Mouse (Mus musculus): ENCODE data around the gene Cabp7.

DNA sequence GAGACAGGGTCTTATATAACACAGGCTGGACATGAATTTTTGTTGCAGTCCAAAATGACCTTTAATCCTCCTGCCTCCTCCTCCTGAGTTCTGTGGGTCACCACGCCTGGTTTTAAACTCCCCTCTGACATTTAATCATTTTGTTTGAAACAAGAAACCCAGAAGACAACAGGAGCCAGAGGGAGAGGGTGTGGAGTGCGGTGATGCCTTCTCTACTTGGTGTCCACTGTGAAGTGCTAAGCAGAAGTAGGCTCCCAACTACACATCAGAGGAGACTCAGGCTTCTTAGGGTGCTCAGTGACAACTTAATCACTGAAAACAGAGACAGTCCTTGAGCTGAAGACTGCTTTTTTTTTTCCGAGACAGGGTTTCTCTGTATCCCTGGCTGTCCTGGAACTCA, 34.3 kb upstream of the Cabp7 start:
- TF ChIP-seq CTCF (IDR thresholded peaks at IDR 0.05; ENCODE audit: low read depth, low read length) = no peak
- TF ChIP-seq GATA2 (IDR thresholded peaks at IDR 0.05; ENCODE audit: borderline replicate concordance, low read depth, low read length) = no peak
- TF ChIP-seq TAL1 (conservative IDR thresholded peaks at IDR 0.05; ENCODE audit: low read depth, low read length) = no peak
- TF ChIP-seq GATA1 (IDR thresholded peaks at IDR 0.05; ENCODE audit: borderline replicate concordance, low read length) = no peak
- TF ChIP-seq POLR2AphosphoS5 (IDR thresholded peaks at IDR 0.05; ENCODE audit: insufficient replicate concordance, low read depth, low read length) = no peak

Measured in G1E (cell line).